In the genomic region with DNA sequence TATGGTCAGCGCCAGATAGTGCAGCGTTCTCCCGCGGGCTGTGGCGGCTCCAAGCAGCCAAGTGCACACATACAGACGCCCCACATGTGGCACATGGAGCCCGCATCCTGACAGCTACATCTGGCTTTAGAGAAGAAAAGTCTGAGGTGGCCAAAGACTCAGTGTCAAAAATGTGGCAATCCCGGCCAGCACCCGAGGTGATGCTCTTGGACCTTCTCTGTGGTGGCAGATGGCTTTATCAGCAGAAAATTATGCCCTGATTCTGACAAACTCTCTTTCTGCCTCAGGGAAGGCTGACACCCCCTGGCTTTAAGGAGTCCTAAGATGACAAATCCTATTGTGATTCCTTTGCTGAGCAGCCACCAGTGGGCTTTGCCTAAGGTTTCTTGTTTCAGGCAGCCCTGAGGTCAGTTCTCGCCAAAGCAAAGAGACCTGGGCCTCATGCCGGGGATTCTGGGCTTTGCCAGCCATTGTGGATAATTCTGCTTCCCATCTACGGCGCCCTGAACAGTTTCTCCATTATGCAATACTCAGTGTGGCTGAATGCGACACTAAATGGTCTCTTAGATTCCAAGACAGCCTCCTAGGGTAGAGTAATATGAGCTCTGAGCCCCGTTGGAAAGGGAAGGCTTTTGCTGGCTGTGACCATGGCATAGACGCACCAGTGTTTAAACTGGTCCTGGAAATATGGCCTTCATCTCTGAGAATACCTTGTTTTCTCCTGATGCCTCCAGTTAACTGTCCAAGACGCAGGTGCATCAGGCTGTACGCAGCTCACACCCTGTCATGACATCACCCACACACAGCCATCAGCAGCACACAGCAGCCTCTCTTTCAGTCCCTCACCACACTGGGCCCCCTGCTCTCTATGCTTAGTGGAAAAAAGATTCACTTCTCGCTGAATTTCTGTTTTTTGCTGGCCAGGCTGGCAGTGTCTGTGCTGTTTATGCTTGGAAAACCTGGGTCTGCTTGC, we compare ENCODE assay signal across 11 mouse cellular contexts.
DNase-seq lines count a peak whose midpoint lies in the region; ATAC-seq and TF ChIP-seq lines count a peak whose summit lies in the region.
"Had no signal": no experiment of that assay in that cellular context is flagged by ENCODE, and none has a peak within 500 bp of the region (broad histone marks: within the 10 kb centered on the region; RNA-seq: fewer than 3 reads in every experiment).

No protein-coding gene starts in this region.

- TF ChIP-seq POLR2A in cerebellum, adult 2 months (IDR thresholded peaks at IDR 0.05; ENCODE audit: borderline replicate concordance, insufficient read depth, low read length): no peak

- no peaks in the 10 kb centered on the region for H3K4me1 ChIP-seq in cerebellum, adult 2 months (ENCODE audit: control insufficient read depth, insufficient read depth, low read length)
- H3K4me1 ChIP-seq in hindbrain, embryonic 12.5 days: 0 out of 2 replicates have a peak, but pooled peaks cover 7% of the 10 kb centered on the region
- H3K4me1 ChIP-seq in hindbrain, embryonic 11.5 days (replicated peaks; ENCODE audit: control insufficient read depth, insufficient read depth, low read length): no peaks in the 10 kb centered on the region; the same call in 1 of the 2 replicates

- H3K27me3 ChIP-seq in cerebellum, adult 2 months (ENCODE audit: control insufficient read depth, insufficient read depth, low read length): no peaks in the 10 kb centered on the region
- H3K27me3 ChIP-seq in hindbrain, embryonic 12.5 days: no peaks in the 10 kb centered on the region
- H3K27me3 ChIP-seq in hindbrain, embryonic 11.5 days (ENCODE audit: control insufficient read depth, insufficient read depth, low read length): no peaks in the 10 kb centered on the region

- 27% methylated on average over 19 of the region's 19 CpGs for WGBS in cerebellum, adult 2 months
- 69% methylated on average over 19 of the region's 19 CpGs for WGBS in hindbrain, embryonic 12.5 days
- 78% methylated on average over 19 of the region's 19 CpGs for WGBS in hindbrain, embryonic 11.5 days

- no peak overlapping the region for H3K9ac ChIP-seq in hindbrain, embryonic 12.5 days
- H3K9ac ChIP-seq in hindbrain, embryonic 11.5 days (ENCODE audit: low read depth, low read length): no peak overlapping the region

- no peaks in the 10 kb centered on the region for H3K9me3 ChIP-seq in hindbrain, embryonic 12.5 days (replicated peaks)
- no peaks in the 10 kb centered on the region for H3K9me3 ChIP-seq in hindbrain, embryonic 11.5 days (ENCODE audit: control insufficient read depth, low read length)

- no peak overlapping the region for H3K27ac ChIP-seq in cerebellum, adult 2 months (ENCODE audit: insufficient read depth, low read length)
- peak overlapping the region; percentile 58; the same call in 1 of the 2 replicates for H3K27ac ChIP-seq in hindbrain, embryonic 12.5 days
- no peak overlapping the region for H3K27ac ChIP-seq in hindbrain, embryonic 11.5 days (ENCODE audit: low read depth, low read length)
- H3K27ac ChIP-seq: stomach, postnatal 0 days had no signal

- peak; percentile 10 for DNase-seq in cerebellum, adult 2 months
- DNase-seq in cerebellum, adult 18-20 months: no peak
- DNase-seq in hindbrain, embryonic 11.5 days (ENCODE audit: low spot score): no peak
- DNase-seq in cerebellum, postnatal 36 days: peak; percentile 7 to 9
- peak; percentile 36 for DNase-seq in heart, postnatal 4 days
- no peak for DNase-seq in frontal cortex, postnatal 25 days (ENCODE audit: low spot score in 2 of 2)
- no peak for DNase-seq in spleen, postnatal 4 days (ENCODE audit: low spot score in 2 of 2)
- DNase-seq: kidney, postnatal 4 days had no signal

- H3K4me2 ChIP-seq in hindbrain, embryonic 12.5 days (replicated peaks): no peak overlapping the region
- H3K4me2 ChIP-seq in hindbrain, embryonic 11.5 days (replicated peaks; ENCODE audit: low read depth, low read length): no peak overlapping the region

- TF ChIP-seq CTCF in cerebellum, adult 2 months (IDR thresholded peaks at IDR 0.05; ENCODE audit: borderline replicate concordance, insufficient read depth, low read depth, low read length): 0 out of 2 replicates have a peak, but pooled peaks have one; percentile 8

- no peak overlapping the region for H3K4me3 ChIP-seq in cerebellum, adult 2 months (replicated peaks; ENCODE audit: insufficient read depth, low read depth, low read length)
- no peak overlapping the region for H3K4me3 ChIP-seq in hindbrain, embryonic 12.5 days
- H3K4me3 ChIP-seq in hindbrain, embryonic 11.5 days (ENCODE audit: low read depth, low read length): no peak overlapping the region

- ATAC-seq in hindbrain, embryonic 12.5 days (ENCODE audit: low FRiP score): no peak
- no peak for ATAC-seq in hindbrain, embryonic 11.5 days (ENCODE audit: low FRiP score)

- no peaks in the 10 kb centered on the region for H3K36me3 ChIP-seq in hindbrain, embryonic 12.5 days
- no peaks in the 10 kb centered on the region for H3K36me3 ChIP-seq in hindbrain, embryonic 11.5 days (ENCODE audit: control insufficient read depth, insufficient read depth, low read length)
- H3K36me3 ChIP-seq: G1E had no signal

Comparison
In these comparisons a context has a peak if more than half of its experiments do, and no peak if none do; other contexts are left out.
1. DNase-seq: peak in cerebellum, adult 2 months (2 of 2), cerebellum, postnatal 36 days (2 of 2) and heart, postnatal 4 days (single experiment); none in cerebellum, adult 18-20 months (0 of 2), hindbrain, embryonic 11.5 days (single experiment), frontal cortex, postnatal 25 days (0 of 2) and spleen, postnatal 4 days (0 of 2).